Mouse (Mus musculus) spleen, adult 12 weeks (tissue): ENCODE measurements at regions not wholly inside any gene's neighbourhood (a gene's known extent, or its start where the extent isn't known, plus 50 kb on each side); places are given as distances from the start of the nearest gene placed in this dataset.
"Not testable (repeated sequence)": the region's sequence is repeated elsewhere in the genome, so short reads cannot be mapped to it uniquely, and the experiment has no call there.

Source experiments
- DNase-seq: peaks from one replicate; pipeline ENCODE4 v3.0.0; 2022; ENCODE audit warnings: low spot score

GRCm38 (mm10) chr15:52406156-52406885, 1478.4 kb upstream of the Gm7489 start:
- DNase-seq, result no peak

- no peak for DNase-seq
Measured at GRCm38 (mm10) chr15:52412869-52413771, 1471.6 kb upstream of the Gm7489 start.

- DNase-seq, result no peak
Measured at GRCm38 (mm10) chr15:52425976-52426375, 1458.7 kb upstream of the Gm7489 start.

- DNase-seq, result no peak
Measured at GRCm38 (mm10) chr15:52430491-52431158, 1454.1 kb upstream of the Gm7489 start.

- DNase-seq, result no peak
Measured at GRCm38 (mm10) chr15:52433639-52434038, 1451.1 kb upstream of the Gm7489 start.

- no peak for DNase-seq
Measured at GRCm38 (mm10) chr15:52438403-52438802, 1446.3 kb upstream of the Gm7489 start.

GRCm38 (mm10) chr15:52458782-52459181, 1425.9 kb upstream of the Gm7489 start:
- no peak for DNase-seq

- DNase-seq, result no peak
Measured at GRCm38 (mm10) chr15:52459315-52459714, 1425.4 kb upstream of the Gm7489 start.

GRCm38 (mm10) chr15:52464226-52465138, 1420.2 kb upstream of the Gm7489 start:
- no peak for DNase-seq

GRCm38 (mm10) chr15:52478124-52478523, 1406.6 kb upstream of the Gm7489 start:
- not testable (repeated sequence) for DNase-seq

- DNase-seq, result no peak
Measured at GRCm38 (mm10) chr15:52480834-52481233, 1403.9 kb upstream of the Gm7489 start.

GRCm38 (mm10) chr15:52483598-52484165, 1401.0 kb upstream of the Gm7489 start:
- no peak for DNase-seq

- no peak for DNase-seq
Measured at GRCm38 (mm10) chr15:52484276-52484675, 1400.4 kb upstream of the Gm7489 start.

GRCm38 (mm10) chr15:52505278-52505831, 1379.4 kb upstream of the Gm7489 start:
- no peak for DNase-seq

GRCm38 (mm10) chr15:52506930-52507329, 1377.8 kb upstream of the Gm7489 start:
- DNase-seq, result peak; percentile 5

GRCm38 (mm10) chr15:52508609-52509008, 1376.1 kb upstream of the Gm7489 start:
- DNase-seq, result no peak

GRCm38 (mm10) chr15:52510137-52510536, 1374.6 kb upstream of the Gm7489 start:
- DNase-seq, result no peak

- no peak for DNase-seq
Measured at GRCm38 (mm10) chr15:52536594-52536993, 1348.1 kb upstream of the Gm7489 start.

- no peak for DNase-seq
Measured at GRCm38 (mm10) chr15:52558682-52559081, 1326.0 kb upstream of the Gm7489 start.

- no peak for DNase-seq
Measured at GRCm38 (mm10) chr15:52564078-52564477, 1320.6 kb upstream of the Gm7489 start.

- DNase-seq, result no peak
Measured at GRCm38 (mm10) chr15:52565449-52565851, 1319.3 kb upstream of the Gm7489 start.
